Mouse (Mus musculus) stomach, embryonic 16.5 days (tissue): ENCODE measurements at regions not wholly inside any gene's neighbourhood (a gene's known extent, or its start where the extent isn't known, plus 50 kb on each side); places are given as distances from the start of the nearest gene placed in this dataset.
A peak's percentile ranks its signal among the peaks of the same experiment; 100 is the strongest.
"Not testable (repeated sequence)": the region's sequence is repeated elsewhere in the genome, so short reads cannot be mapped to it uniquely, and the experiment has no call there.

Experiments used
- ATAC-seq: fragments of 200-750 bp; cut with Nextera tagmentation; 2 replicates; pipeline ENCODE4 v1.8.0; 2017; ENCODE audit warnings: moderate number of reproducible peaks, moderate TSS enrichment; ENCODE audit not compliant: insufficient read depth, low FRiP score
- H3K27ac ChIP-seq: fragments of 300-500 bp; sonication (generic); 2 replicates; pipeline ENCODE4 v1.5.1; 2014; ENCODE audit warnings: low read length
- H3K27me3 ChIP-seq: fragments of 300-500 bp; sonication (generic); 2 replicates; pipeline ENCODE4 v1.6.1; 2014; ENCODE audit warnings: low read length, control low read depth, mixed read lengths; ENCODE audit not compliant: control insufficient read depth, insufficient read depth
- H3K36me3 ChIP-seq: fragments of 300-500 bp; sonication (generic); 2 replicates; pipeline ENCODE4 v1.6.1; 2014; ENCODE audit warnings: low read length; ENCODE audit not compliant: control insufficient read depth, insufficient read depth
- H3K4me1 ChIP-seq: fragments of 300-500 bp; sonication (generic); 2 replicates; pipeline ENCODE4 v1.6.1; 2014; ENCODE audit warnings: low read length, control low read depth, mixed read lengths; ENCODE audit not compliant: control insufficient read depth, insufficient read depth
- H3K4me2 ChIP-seq: fragments of 300-500 bp; sonication (generic); 2 replicates; pipeline ENCODE4 v1.6.1; 2014; ENCODE audit warnings: low read depth, low read length, mixed read lengths
- H3K4me3 ChIP-seq: fragments of 300-500 bp; sonication (generic); replicated peaks from 2 replicates; pipeline ENCODE4 v1.5.1; 2014; ENCODE audit warnings: mild to moderate bottlenecking, low read length
- H3K9ac ChIP-seq: fragments of 300-500 bp; sonication (generic); 2 replicates; pipeline ENCODE4 v1.6.1; 2014; ENCODE audit warnings: low read length
- H3K9me3 ChIP-seq: fragments of 300-500 bp; sonication (generic); replicated peaks from 2 replicates; pipeline ENCODE4 v1.6.1; 2016; ENCODE audit warnings: low read length, control low read depth; ENCODE audit not compliant: control insufficient read depth
- WGBS: fragments of 180-500 bp; shearing (Covaris S2); extraction: QIAGEN DNeasy Blood & Tissue Kit; methylation state at CpG from one replicate; pipeline ENCODE4 v1.1.7; 2014; 5-methylcytosine and 5-hydroxymethylcytosine counted together

DNA sequence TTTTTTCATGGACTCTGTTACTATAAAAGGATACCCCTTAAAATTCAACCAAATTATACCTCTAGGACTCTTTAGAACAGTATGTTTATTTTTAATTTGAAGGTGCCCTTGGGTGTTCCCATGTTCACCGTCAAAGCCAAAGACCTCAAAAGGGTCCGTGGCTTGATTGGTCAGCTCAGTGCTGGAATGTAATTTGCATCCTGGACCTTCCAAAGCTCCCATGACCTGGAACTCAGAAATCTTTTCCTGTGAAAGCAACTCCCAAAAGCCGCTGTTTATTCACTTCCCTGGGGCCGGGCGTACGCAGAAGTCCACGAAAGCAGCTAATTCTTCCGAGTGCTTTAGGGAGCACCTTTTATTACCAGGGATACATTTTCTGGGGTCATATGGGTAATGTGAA, 105.1 kb upstream of the Ahi1 start:
- Histone ChIP-seq H3K36me3 (no peaks in the 10 kb centered on the region), H3K27me3 (no peaks in the 10 kb centered on the region), H3K27ac (no peak overlapping the region), H3K4me1 (no peaks in the 10 kb centered on the region), H3K9me3 (no peaks in the 10 kb centered on the region), H3K4me3 (no peak overlapping the region), H3K9ac (no peak overlapping the region), H3K4me2 (no peak overlapping the region)
- ATAC-seq, result no peak
- 77% methylated on average over 8 of the region's 8 CpGs for WGBS

DNA sequence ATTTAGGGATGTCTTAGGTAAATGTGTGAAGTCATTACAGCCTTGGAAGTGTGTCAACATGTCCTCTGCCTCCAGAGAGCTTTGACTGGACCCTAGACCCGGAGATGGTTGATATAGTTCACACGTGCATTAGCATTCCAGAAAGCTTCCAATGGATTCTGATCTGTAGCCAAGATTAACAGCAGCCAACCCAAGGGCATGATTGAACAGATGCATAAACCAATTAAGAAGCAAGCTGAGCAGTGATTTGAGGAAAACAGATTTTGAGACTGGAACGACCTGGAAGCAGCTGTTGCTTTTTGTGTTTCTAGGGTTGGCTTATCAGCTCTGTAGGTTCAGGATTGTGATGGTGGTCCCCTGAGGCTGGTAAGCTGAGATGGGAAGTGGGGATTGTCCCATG, 109.1 kb upstream of the Ahi1 start:
- WGBS, result 53% methylated on average over 3 of the region's 3 CpGs
- Histone ChIP-seq H3K9me3 (no peaks in the 10 kb centered on the region), H3K4me2 (no peak overlapping the region), H3K4me3 (no peak overlapping the region), H3K9ac (no peak overlapping the region), H3K36me3 (no peaks in the 10 kb centered on the region), H3K4me1 (0 out of 2 replicates have a peak, but pooled peaks cover 4% of the 10 kb centered on the region), H3K27me3 (no peaks in the 10 kb centered on the region), H3K27ac (no peak overlapping the region)
- no peak for ATAC-seq

DNA sequence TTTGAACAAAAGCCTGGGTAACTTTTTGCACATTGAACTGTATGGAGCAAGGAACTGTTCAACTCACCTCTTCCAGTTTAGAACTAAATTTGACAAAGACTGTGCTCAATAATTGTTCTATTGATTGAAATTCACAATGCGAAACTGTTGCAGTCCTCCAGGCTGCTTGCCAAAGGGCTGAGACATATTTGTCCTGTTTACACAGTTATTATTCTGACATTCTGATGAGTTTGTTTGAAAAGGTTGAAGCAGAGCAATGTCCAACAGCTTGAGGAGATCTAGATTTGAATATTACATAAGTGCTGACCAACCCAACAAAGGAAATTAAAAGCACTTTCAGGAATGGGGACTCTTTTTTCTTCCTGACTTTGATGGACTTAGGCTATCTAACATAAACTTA, 110.2 kb upstream of the Ahi1 start:
- no peak for ATAC-seq
- Histone ChIP-seq H3K27me3 (no peaks in the 10 kb centered on the region), H3K9ac (no peak overlapping the region), H3K9me3 (no peaks in the 10 kb centered on the region), H3K4me3 (no peak overlapping the region), H3K27ac (no peak overlapping the region), H3K36me3 (no peaks in the 10 kb centered on the region), H3K4me1 (0 out of 2 replicates have a peak, but pooled peaks cover 4% of the 10 kb centered on the region), H3K4me2 (no peak overlapping the region)
- WGBS, result 66% methylated on average over 1 of the region's 1 CpGs

DNA sequence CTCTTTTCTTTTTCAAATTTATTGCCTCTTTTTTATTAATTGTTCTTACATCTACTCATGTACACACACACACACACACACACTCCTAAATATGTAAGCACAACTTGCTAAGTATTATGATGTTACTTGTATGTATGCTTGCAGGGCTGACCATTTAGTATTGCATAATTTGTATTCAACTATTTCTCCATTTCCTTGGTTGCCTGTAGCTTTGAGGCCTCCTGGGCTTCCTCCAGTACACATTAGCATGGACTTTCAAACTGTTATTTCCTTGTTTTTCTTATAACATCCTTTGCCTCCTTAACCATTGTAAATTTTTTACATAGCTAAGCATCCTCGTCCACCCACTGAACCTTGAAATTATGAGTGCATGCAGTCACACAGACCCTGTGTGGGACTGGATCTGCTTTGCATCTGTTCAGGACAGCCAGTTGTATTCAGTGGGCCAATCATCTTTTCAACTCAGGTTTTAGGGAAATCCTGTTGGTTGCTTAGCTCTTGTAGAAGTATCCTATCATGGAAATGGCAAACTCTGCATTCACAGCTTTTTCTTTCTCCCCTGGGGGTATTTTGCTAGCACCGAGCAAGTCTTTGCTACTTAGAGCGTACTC, 110.8 kb upstream of the Ahi1 start:
- 0 out of 2 replicates have a peak, but pooled peaks cover 4% of the 10 kb centered on the region for H3K4me1 ChIP-seq
- no peaks in the 10 kb centered on the region for H3K9me3 ChIP-seq
- H3K4me2 ChIP-seq, result no peak overlapping the region
- no peak overlapping the region for H3K9ac ChIP-seq
- no peaks in the 10 kb centered on the region for H3K27me3 ChIP-seq
- no peak overlapping the region for H3K27ac ChIP-seq
- H3K36me3 ChIP-seq, result no peaks in the 10 kb centered on the region
- 57% methylated on average over 3 of the region's 3 CpGs for WGBS
- H3K4me3 ChIP-seq, result no peak overlapping the region
- no peak for ATAC-seq

DNA sequence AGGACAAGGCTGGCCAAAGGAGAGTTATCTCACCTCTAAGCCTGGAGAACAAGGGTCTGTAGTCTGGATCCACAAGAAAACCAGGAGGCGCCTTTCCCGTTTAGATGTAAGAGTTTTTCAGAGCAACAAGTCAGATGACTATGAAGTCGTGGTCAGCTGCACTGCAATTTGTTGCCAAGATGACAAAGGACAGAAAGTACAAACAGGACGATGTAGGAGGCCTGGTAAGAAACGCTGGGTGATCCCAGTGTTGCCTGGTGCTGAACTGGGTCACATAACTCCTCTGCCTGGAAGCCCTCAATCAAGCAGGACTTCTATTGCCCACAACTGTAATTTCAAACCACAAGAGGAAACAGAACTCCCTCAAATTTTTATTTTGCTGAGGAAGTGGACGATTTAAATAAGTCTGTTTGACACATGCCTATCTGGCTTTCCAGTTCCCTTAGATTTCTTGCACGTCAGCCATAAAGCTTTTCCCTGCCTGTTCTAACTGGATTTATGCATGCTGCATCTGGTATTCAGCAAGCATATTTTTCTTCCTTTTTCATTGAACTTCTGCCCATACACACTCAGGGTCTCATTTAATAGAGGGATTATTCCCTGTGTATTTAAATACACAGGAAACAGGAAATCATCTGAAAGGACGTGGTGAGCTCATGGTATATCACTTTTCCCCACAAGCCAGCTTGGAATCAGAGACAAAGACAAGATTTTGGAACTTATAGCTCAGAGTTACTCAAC, 113.5 kb upstream of the Ahi1 start:
- Histone ChIP-seq H3K4me1 (0 out of 2 replicates have a peak, but pooled peaks cover 4% of the 10 kb centered on the region), H3K4me2 (no peak overlapping the region), H3K36me3 (no peaks in the 10 kb centered on the region), H3K4me3 (no peak overlapping the region), H3K9me3 (no peaks in the 10 kb centered on the region), H3K27me3 (no peaks in the 10 kb centered on the region), H3K27ac (0 out of 2 replicates have a peak overlapping the region, but pooled peaks have one; percentile 16), H3K9ac (no peak overlapping the region)
- no peak for ATAC-seq
- WGBS, result 49% methylated on average over 8 of the region's 8 CpGs

DNA sequence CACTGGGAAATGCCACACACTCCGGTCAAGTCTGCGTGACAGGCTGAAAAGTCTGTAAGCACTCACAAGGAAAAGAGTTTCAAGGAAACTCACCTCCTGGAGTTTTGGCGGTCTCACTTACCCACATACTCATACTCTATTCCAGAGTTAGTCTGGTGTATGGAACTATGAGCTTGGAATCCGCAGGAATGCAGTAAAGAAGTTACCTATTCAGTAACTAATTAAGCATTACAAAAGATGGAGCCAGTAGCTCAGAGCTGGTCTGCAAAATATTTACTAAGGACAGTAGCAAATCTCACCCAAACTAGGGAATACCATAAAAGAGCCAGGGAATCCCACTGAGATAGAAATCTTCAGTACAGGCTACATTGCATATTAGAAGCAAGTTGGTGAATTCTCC, 111.9 kb upstream of the Pde7b start:
- not testable (repeated sequence) for H3K9ac ChIP-seq, H3K4me3 ChIP-seq, H3K27ac ChIP-seq, ATAC-seq, H3K36me3 ChIP-seq, H3K4me1 ChIP-seq, H3K4me2 ChIP-seq, H3K9me3 ChIP-seq, H3K27me3 ChIP-seq
- 77% methylated on average over 4 of the region's 4 CpGs for WGBS

DNA sequence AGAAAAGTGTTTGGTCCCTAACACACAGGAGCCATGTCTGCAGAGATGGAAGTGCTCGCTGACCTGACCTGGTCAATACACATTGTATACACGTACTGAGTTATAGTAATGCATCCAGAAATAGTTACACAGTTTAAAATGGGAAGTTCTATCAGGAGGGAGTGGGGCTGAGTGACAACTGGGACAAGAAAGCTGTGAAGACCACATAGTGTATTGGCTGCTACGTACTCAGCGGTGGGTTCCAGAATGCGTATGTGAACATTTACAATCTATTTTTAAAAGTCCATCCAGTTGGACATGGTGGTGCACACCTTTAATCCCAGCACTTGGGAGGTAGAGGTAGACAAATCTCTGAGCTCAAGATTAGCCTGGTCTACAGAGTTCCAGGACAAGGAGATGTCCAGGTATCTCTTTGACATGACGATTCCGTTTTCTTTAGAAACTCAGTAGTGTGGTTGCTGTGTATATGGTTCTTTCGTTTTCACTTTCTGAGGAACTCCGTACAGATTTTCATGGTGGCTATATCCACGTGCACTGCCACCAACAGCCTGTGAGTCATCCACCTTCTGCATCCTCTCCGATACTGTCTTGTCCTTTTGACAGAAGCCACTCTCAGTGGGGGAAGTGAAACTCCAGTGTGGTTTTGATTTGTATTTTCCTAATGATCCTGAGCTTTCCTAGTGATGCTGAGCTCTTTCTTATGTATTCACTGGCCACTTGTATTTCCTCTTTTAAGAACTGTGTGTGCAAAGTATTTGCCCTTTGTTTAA, 110.1 kb upstream of the Pde7b start:
- WGBS, result 78% methylated on average over 11 of the region's 11 CpGs

DNA sequence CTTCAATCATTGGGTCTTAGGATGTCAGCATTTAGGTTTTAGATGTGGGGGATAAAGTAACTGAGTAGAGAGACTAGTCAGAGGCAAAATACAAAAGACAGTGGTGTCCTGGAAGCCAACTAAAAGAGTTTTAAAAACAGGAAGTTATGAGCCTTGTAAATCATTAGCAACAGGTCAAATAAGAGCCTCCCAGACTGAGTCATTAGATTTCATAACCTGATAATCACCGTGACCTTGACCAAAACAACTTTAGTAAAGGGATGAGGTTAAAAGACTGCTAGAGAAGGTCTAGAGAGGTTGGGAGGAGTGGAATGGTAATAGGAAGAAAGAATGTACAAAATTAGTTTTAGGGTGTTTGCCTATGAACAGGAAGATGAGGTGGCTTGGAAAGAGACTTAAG, 103.4 kb upstream of the Pde7b start:
- H3K4me1 ChIP-seq, result no peaks in the 10 kb centered on the region
- no peak overlapping the region for H3K9ac ChIP-seq
- H3K4me3 ChIP-seq, result no peak overlapping the region
- H3K27me3 ChIP-seq, result no peaks in the 10 kb centered on the region
- ATAC-seq, result no peak
- no peak overlapping the region for H3K4me2 ChIP-seq
- H3K9me3 ChIP-seq, result no peaks in the 10 kb centered on the region
- no peaks in the 10 kb centered on the region for H3K36me3 ChIP-seq
- no peak overlapping the region for H3K27ac ChIP-seq
- 43% methylated on average over 1 of the region's 1 CpGs for WGBS

More for the DNA sequence above, 110.1 kb upstream of the Pde7b start:
- Histone ChIP-seq H3K4me3 (no peak overlapping the region), H3K9ac (no peak overlapping the region), H3K27ac (no peak overlapping the region), H3K36me3 (no peaks in the 10 kb centered on the region), H3K4me1 (0 out of 2 replicates have a peak, but pooled peaks cover 4% of the 10 kb centered on the region), H3K4me2 (no peak overlapping the region), H3K27me3 (no peaks in the 10 kb centered on the region), H3K9me3 (no peaks in the 10 kb centered on the region)
- no peak for ATAC-seq

DNA sequence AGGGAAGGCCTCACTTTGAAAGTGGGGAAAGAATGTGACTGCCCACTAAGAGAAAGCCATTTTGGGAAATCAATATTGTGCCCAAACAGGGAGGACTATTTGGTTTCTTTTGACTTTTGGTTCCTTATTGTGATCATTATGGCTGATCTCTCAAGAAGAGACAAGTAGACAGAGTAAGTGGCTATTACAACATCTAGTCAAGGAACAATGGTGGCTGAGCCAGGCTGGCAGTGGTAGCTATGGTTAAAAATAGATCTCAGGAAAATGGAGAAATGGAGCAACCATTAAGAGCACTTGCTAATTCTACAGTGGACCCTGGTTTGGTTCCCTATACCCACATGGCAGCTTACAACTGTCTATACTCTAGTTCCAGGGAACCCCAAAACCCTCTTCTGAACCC, 102.6 kb upstream of the Pde7b start:
- no peak overlapping the region for H3K9ac ChIP-seq
- no peak overlapping the region for H3K27ac ChIP-seq
- no peaks in the 10 kb centered on the region for H3K36me3 ChIP-seq
- H3K4me1 ChIP-seq, result no peaks in the 10 kb centered on the region
- ATAC-seq, result no peak
- H3K4me2 ChIP-seq, result no peak overlapping the region
- no peak overlapping the region for H3K4me3 ChIP-seq
- H3K27me3 ChIP-seq, result no peaks in the 10 kb centered on the region
- H3K9me3 ChIP-seq, result no peaks in the 10 kb centered on the region
